18 mouse cellular contexts compared by ENCODE assay signal in the genomic region with DNA sequence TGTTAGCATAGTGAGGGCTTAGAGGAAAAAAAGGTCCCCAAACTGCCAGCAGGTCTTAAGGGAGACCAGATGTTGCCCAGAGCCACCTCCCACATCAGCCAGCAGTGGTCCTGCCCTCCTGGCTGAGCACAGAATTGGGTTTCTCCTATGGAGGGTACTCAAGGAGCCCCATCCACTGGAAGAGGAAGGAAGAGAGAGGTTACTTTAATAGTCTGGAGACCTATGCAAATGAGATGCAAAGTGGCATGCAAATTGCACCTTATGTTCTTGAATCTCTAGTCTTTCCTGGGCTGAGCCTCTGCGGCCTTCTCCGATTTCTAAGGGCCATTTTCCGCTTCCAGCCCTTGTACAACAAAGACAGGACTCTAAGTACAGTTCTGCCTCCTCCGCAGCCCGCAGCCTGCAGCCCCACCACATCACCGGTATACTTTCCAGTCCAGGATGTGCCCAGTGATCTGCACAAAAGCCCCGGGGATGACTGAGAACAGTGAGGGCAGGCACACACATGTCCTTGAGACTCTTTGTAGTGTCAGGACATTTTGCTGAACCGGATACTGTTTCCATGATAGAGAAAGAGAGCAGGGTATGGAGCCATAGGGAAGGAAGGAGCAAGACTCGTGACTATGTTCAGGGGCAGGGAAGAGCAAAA. TPM values are rescaled to one million over a fixed set of nuclear protein-coding genes. Genes with fewer than 3 reads are reported as not detected.
DNase-seq lines count a peak whose midpoint lies in the region; ATAC-seq and TF ChIP-seq lines count a peak whose summit lies in the region.
"Had no signal": no experiment of that assay in that cellular context is flagged by ENCODE, and none has a peak within 500 bp of the region (broad histone marks: within the 10 kb centered on the region; RNA-seq: fewer than 3 reads in every experiment).

No protein-coding gene starts in this region.

- WGBS in midbrain, embryonic 13.5 days: 41% methylated on average over 9 of the region's 9 CpGs
- WGBS in midbrain, embryonic 11.5 days: 60% methylated on average over 9 of the region's 9 CpGs
- 45% methylated on average over 9 of the region's 9 CpGs for whole genome bisulfite sequencing in embryonic facial prominence, embryonic 11.5 days
- 36% methylated on average over 9 of the region's 9 CpGs for WGBS in hindbrain, embryonic 13.5 days
- WGBS in lung, adult 2 months: 69% methylated on average over 9 of the region's 9 CpGs

- TF ChIP-seq POLR2A in lung, adult 2 months (IDR thresholded peaks at IDR 0.05; ENCODE audit: borderline replicate concordance, extremely low read depth, low read depth, low read length): no peak

- peaks cover 10% of the 10 kb centered on the region; the same call in 1 of the 2 replicates for H3K27me3 ChIP-seq in midbrain, embryonic 13.5 days
- H3K27me3 ChIP-seq in midbrain, embryonic 11.5 days (ENCODE audit: control insufficient read depth, insufficient read depth, low read length): peaks cover 3% of the 10 kb centered on the region; the same call in 1 of the 2 replicates
- H3K27me3 ChIP-seq in embryonic facial prominence, embryonic 11.5 days (ENCODE audit: control insufficient read depth, insufficient read depth, low read length): no peaks in the 10 kb centered on the region
- H3K27me3 ChIP-seq in hindbrain, embryonic 13.5 days: peaks cover 30% of the 10 kb centered on the region

- H3K9ac ChIP-seq in midbrain, embryonic 13.5 days (replicated peaks): no peak overlapping the region
- no peak overlapping the region for H3K9ac ChIP-seq in midbrain, embryonic 11.5 days (ENCODE audit: low read length)
- no peak overlapping the region for H3K9ac ChIP-seq in embryonic facial prominence, embryonic 11.5 days (replicated peaks; ENCODE audit: low read length)
- H3K9ac ChIP-seq in hindbrain, embryonic 13.5 days: no peak overlapping the region; the same call in 1 of the 2 replicates
- H3K9ac ChIP-seq: heart, embryonic 15.5 days; intestine, embryonic 15.5 days; liver, embryonic 12.5 days; stomach, embryonic 15.5 days had no signal

- no peak overlapping the region for H3K4me2 ChIP-seq in midbrain, embryonic 13.5 days (replicated peaks)
- no peak overlapping the region for H3K4me2 ChIP-seq in midbrain, embryonic 11.5 days
- H3K4me2 ChIP-seq in embryonic facial prominence, embryonic 11.5 days (ENCODE audit: low read depth, low read length): no peak overlapping the region
- H3K4me2 ChIP-seq in hindbrain, embryonic 13.5 days: no peak overlapping the region
- H3K4me2 ChIP-seq: heart, embryonic 15.5 days; intestine, embryonic 15.5 days; liver, embryonic 12.5 days; stomach, embryonic 15.5 days had no signal

- no peak for TF ChIP-seq CTCF in lung, adult 2 months (IDR thresholded peaks at IDR 0.05; ENCODE audit: insufficient read depth, low read length)

- H3K9me3 ChIP-seq in midbrain, embryonic 13.5 days: no peaks in the 10 kb centered on the region
- no peaks in the 10 kb centered on the region for H3K9me3 ChIP-seq in midbrain, embryonic 11.5 days (ENCODE audit: control insufficient read depth, low read length)
- no peaks in the 10 kb centered on the region for H3K9me3 ChIP-seq in embryonic facial prominence, embryonic 11.5 days (replicated peaks; ENCODE audit: control insufficient read depth, low read length)
- no peaks in the 10 kb centered on the region for H3K9me3 ChIP-seq in hindbrain, embryonic 13.5 days
- H3K9me3 ChIP-seq: heart, embryonic 15.5 days; intestine, embryonic 15.5 days; liver, embryonic 12.5 days; stomach, embryonic 15.5 days had no signal

- H3K4me3 ChIP-seq in midbrain, embryonic 13.5 days (replicated peaks): no peak overlapping the region
- no peak overlapping the region for H3K4me3 ChIP-seq in midbrain, embryonic 11.5 days (ENCODE audit: low read depth, low read length)
- H3K4me3 ChIP-seq in embryonic facial prominence, embryonic 11.5 days (ENCODE audit: low read depth, low read length): no peak overlapping the region
- H3K4me3 ChIP-seq in hindbrain, embryonic 13.5 days: no peak overlapping the region
- no peak overlapping the region for H3K4me3 ChIP-seq in lung, adult 2 months (replicated peaks; ENCODE audit: extremely low read depth, low read depth, low read length)
- H3K4me3 ChIP-seq: heart, embryonic 15.5 days; intestine, embryonic 15.5 days; left cerebral cortex, adult 2 months; liver, embryonic 12.5 days; stomach, embryonic 15.5 days had no signal

- ATAC-seq in midbrain, embryonic 13.5 days: no peak
- no peak for ATAC-seq in midbrain, embryonic 11.5 days (ENCODE audit: low FRiP score)
- peak; percentile 19; the same call in 1 of the 2 replicates for ATAC-seq in embryonic facial prominence, embryonic 11.5 days (replicated peaks; ENCODE audit: insufficient number of reproducible peaks, low FRiP score, low TSS enrichment, low read depth)
- ATAC-seq in hindbrain, embryonic 13.5 days (ENCODE audit: low FRiP score): no peak
- ATAC-seq: CD4-positive, CD25-positive, alpha-beta regulatory T cell, adult 4 months; intestine, embryonic 15.5 days; liver, embryonic 12.5 days had no signal

- no peaks in the 10 kb centered on the region for H3K36me3 ChIP-seq in midbrain, embryonic 13.5 days
- H3K36me3 ChIP-seq in midbrain, embryonic 11.5 days (ENCODE audit: control insufficient read depth, insufficient read depth, low read length): no peaks in the 10 kb centered on the region
- H3K36me3 ChIP-seq in embryonic facial prominence, embryonic 11.5 days (replicated peaks; ENCODE audit: control insufficient read depth, insufficient read depth, low read depth, low read length): no peaks in the 10 kb centered on the region
- H3K36me3 ChIP-seq in hindbrain, embryonic 13.5 days: no peaks in the 10 kb centered on the region
- H3K36me3 ChIP-seq: heart, embryonic 15.5 days; intestine, embryonic 15.5 days; liver, embryonic 12.5 days; stomach, embryonic 15.5 days had no signal

- H3K27ac ChIP-seq in midbrain, embryonic 13.5 days: peak overlapping the region; percentile 57
- H3K27ac ChIP-seq in midbrain, embryonic 11.5 days (ENCODE audit: low read depth, low read length): no peak overlapping the region
- H3K27ac ChIP-seq in embryonic facial prominence, embryonic 11.5 days (replicated peaks; ENCODE audit: low read depth, low read length): peak overlapping the region; percentile 16; the same call in 1 of the 2 replicates
- H3K27ac ChIP-seq in hindbrain, embryonic 13.5 days: peak overlapping the region; percentile 62; the same call in 1 of the 2 replicates
- H3K27ac ChIP-seq: heart, embryonic 15.5 days; intestine, embryonic 15.5 days; left cerebral cortex, adult 2 months; liver, embryonic 12.5 days; stomach, embryonic 15.5 days had no signal

- DNase-seq in midbrain, embryonic 11.5 days (ENCODE audit: low spot score, missing footprints): no peak
- DNase-seq in embryonic facial prominence, embryonic 11.5 days (ENCODE audit: low spot score): peak; percentile 70
- no peak for DNase-seq in spleen, postnatal 4 days (ENCODE audit: low spot score in 2 of 2)
- no peak for DNase-seq in lung, adult 2 months
- no peak for DNase-seq in natural killer cell, adult 2 months (ENCODE audit: low spot score in 2 of 2)
- DNase-seq: cerebellum, adult 2 months; kidney, postnatal 36 days; lung, postnatal 14 days; right cerebral cortex, postnatal 14 days; thymus, postnatal 25 days had no signal

- H3K4me1 ChIP-seq in midbrain, embryonic 13.5 days (replicated peaks): peaks cover 45% of the 10 kb centered on the region
- peaks cover 20% of the 10 kb centered on the region for H3K4me1 ChIP-seq in midbrain, embryonic 11.5 days (ENCODE audit: control insufficient read depth, insufficient read depth, low read length)
- no peaks in the 10 kb centered on the region for H3K4me1 ChIP-seq in embryonic facial prominence, embryonic 11.5 days (ENCODE audit: control insufficient read depth, insufficient read depth, low read length)
- peaks cover 54% of the 10 kb centered on the region for H3K4me1 ChIP-seq in hindbrain, embryonic 13.5 days (replicated peaks)
- H3K4me1 ChIP-seq in lung, adult 2 months (ENCODE audit: control insufficient read depth, insufficient read depth, low read length): peaks cover 3% of the 10 kb centered on the region; the same call in 1 of the 2 replicates

RNA-seq across cellular contexts. Expression of a gene that starts 45.8 kb away (rescaled TPM):
- 30.3 and 31.7 TPM in 2 replicates for polyA plus RNA-seq in midbrain, embryonic 13.5 days (2015; fragmentation: Nextera tagmentation; extraction: Ambion mirVana)
- polyA plus RNA-seq in midbrain, embryonic 11.5 days (2014; fragmentation: Nextera tagmentation; extraction: Ambion mirVana): 14.6 and 15.1 TPM in 2 replicates
- 15.4 and 16.7 TPM in 2 replicates for polyA plus RNA-seq in embryonic facial prominence, embryonic 11.5 days (2014; fragmentation: Nextera tagmentation; extraction: Ambion mirVana)
- polyA plus RNA-seq in hindbrain, embryonic 13.5 days (2015; fragmentation: Nextera tagmentation; extraction: Ambion mirVana): 24.9 and 27.3 TPM in 2 replicates
- polyA plus RNA-seq in lung, adult 2 months (2012; rRNA removed): 21.3 and 22.4 TPM in 2 replicates
